In the genomic region with DNA sequence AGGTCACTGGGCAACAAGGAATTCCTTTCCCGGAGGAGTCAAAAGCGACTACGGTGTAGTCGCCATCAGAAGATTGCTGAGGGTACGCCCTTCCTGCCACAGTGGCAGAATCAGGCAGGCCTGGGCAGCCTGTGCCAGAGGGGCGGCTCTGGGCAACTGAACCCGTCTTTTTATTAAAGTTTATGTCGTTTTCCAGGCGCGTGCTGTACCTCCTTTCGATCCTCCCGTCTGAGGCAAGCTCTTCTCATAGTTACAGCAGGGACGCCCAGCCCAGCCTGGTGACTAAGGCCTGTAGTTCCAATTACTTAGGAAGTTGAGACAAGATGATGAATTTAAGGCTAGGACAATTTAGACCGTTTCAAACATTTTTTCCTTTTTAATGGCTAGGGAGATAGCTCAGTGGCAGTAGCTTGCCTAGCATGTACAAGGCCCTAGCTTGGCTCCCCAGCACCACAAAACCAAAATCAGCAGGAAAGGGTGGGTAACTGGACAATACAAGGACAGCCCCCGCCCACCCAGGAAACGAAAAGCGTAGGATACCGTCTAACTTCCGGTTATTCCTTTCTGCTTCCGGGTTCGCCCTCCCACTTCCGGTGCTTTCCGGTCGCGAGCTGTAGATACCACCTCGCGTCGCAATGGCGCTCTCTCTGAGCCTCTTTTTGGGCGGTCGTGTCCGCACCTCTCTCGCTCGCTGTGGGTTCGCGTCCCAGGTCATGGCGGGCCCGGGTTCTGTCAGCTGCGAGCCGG, we compare ENCODE assay signal across 8 mouse cellular contexts. TPM values are rescaled to one million over a fixed set of nuclear protein-coding genes. Genes with fewer than 3 reads are reported as not detected.
A peak's percentile ranks its signal among the peaks of the same experiment; 100 is the strongest.
DNase-seq lines count a peak whose midpoint lies in the region; ATAC-seq lines count a peak whose summit lies in the region.

A gene (plus strand): TSS at position 591 of the 747 bp plus-strand sequence.

- DNase-seq in adrenal gland, adult (ENCODE audit: inconsistent age in 2 of 2, low spot score in 1 of 2): peak; percentile 89 to 95
- peak; percentile 94 for DNase-seq in embryo, embryonic 10 days (ENCODE audit: low spot score)
- peak; percentile 81 for DNase-seq in gastrocnemius, postnatal 10 days
- peak; percentile 93 for DNase-seq in induced T-regulatory cell, adult 2 months (ENCODE audit: low read depth)
- DNase-seq in left cerebral cortex, adult 8-10 months (ENCODE audit: low spot score in 2 of 2): peak; percentile 64 to 84
- DNase-seq in right cerebral cortex, adult 18-20 months: peak; percentile 90
- peak; percentile 25 for DNase-seq in urinary bladder, postnatal 10 days (ENCODE audit: low spot score)

- ATAC-seq in megakaryocyte, adult 5-6 weeks (ENCODE audit: poor library complexity, severe bottlenecking): peak; percentile 98

RNA-seq across cellular contexts. Expression of the gene that starts here (rescaled TPM):
- 10 to 100 TPM; 20.2 to 20.3 TPM for total RNA-seq in gastrocnemius, postnatal 10 days (2021)
- 10 to 100 TPM; 40.5 to 43.0 (median 41.7) TPM for total RNA-seq in left cerebral cortex, adult 8-10 months (2022)
- total RNA-seq in megakaryocyte, adult 5-6 weeks (2015): 24.8 and 28.1 TPM in 2 replicates
- 21.4 and 21.8 TPM in 2 replicates for total RNA-seq in megakaryocyte, adult 5-6 weeks (2017)

Comparison
In these comparisons a context has a peak if more than half of its experiments do, and no peak if none do; other contexts are left out.
1. Peak in every context shown above with its lines: DNase-seq and ATAC-seq.
2. DNase-seq: peak in every context shown above with its lines; median percentile 94 in embryo, embryonic 10 days; 93 in induced T-regulatory cell, adult 2 months; 92 in adrenal gland, adult; 90 in right cerebral cortex, adult 18-20 months; 81 in gastrocnemius, postnatal 10 days; 74 in left cerebral cortex, adult 8-10 months; 25 in urinary bladder, postnatal 10 days.